Mouse (Mus musculus): ENCODE data around the gene Gtf2h2.
"Not testable (repeated sequence)": the region's sequence is repeated elsewhere in the genome, so short reads cannot be mapped to it uniquely, and the experiment has no call there.

The Gtf2h2 gene

DNA sequence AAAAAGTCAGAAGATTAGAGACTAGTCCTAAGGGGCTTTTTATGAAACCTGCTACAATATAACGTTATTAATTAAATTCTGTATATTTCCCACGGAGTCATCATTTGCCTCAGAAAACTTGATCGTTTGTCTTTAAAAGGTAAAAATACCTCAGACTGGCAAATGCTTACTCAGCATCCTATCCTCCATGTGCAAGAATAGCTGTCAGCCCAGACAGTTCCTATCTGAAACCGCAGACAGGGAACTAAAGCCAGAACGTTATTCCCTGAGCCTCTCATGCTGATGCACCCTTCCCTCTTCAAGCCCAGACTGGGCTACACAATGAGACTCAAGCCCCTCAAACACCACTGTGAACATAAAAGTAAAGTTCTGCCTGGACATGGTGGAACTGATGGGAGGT lies 2.0 kb downstream of the Gtf2h2 start:
- DNase-seq (ENCODE audit: low spot score), result no peak

DNA sequence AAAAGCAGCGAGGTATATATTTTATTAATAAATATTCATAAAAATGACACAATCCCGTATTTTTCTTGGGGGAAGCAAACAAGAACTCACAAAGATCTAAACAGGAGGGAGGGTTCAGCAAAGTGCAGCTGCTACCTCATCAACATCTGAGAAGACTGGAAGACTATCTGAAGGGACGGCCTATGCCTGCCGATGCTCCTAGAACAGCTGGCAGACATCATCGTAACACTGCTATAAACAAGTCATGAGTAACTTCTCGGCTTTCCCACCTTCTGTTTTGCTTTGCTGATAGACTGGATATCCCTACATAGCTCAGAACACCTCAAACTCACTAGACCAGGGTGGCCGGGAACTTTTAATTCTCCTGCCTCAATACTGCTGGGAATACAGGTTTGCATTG lies 8.8 kb downstream of the Gtf2h2 start:
- DNase-seq (ENCODE audit: low spot score), result no peak

- DNase-seq (ENCODE audit: low spot score), result no peak
Observed at GRCm38 (mm10) chr13:100463527-100464222, 28.7 kb downstream of the Gtf2h2 start.

DNA sequence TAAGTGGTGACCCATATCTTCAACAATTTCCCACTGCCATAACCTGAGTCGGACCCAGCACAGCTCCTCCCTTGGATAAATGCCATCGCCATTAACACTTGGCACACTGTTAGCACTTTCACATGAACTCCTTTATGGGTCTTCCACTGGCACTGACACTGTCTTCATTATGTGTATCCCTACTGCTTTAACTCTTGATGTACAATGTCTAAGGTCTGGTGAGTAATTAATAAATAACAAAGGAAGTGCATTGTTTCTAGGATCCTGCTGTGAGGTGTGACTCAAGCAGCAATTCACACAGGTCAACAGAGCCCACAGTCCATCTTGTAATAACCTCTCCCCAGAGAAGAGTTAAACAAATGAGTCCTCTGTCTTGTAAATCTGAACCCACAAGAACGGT lies 31.0 kb downstream of the Gtf2h2 start:
- no peak for DNase-seq (ENCODE audit: low spot score)

DNA sequence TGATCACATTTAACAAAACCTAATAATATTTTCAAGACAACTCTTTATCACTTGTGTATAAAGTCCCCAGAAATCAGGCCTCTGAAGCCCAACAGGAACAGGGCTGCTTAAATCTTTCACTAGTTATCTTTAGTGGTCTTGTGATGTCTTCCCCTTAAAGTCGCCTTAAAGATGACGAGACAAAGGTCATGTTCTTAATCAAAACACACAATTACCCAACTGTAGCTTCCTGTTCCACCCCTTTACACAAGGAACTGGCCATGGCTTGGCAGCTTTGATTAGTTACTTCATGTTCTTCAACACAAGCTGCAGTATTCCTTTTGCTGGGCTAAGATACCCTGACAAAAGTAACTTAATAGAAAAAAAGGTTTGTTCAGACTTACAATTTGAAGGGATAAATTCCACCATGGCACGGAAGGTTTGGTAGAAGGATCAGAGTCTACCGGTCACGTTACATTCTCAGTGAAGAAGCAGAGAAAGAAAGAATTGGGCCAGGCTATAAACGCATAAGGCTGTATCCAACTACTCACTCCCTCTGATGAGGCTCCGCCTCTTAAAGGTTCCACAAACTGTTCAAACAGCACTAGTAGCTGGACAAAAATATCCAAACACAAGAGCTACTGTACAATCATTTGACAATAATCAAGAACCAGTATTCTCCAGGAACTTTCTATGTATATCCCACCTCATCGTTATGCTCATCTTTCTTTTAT lies 39.8 kb downstream of the Gtf2h2 start, which contains the start of gene Naip1:
TSS of gene Naip1 (minus strand) at position 455 of the 713 bp plus-strand sequence.
- DNase-seq (ENCODE audit: low spot score), result not testable (repeated sequence)

GRCm38 (mm10) chr13:100449495-100449894 lies 42.9 kb downstream of the Gtf2h2 start:
- no peak for DNase-seq (ENCODE audit: low spot score)

GRCm38 (mm10) chr13:100440116-100440515 lies 52.3 kb downstream of the Gtf2h2 start:
- no peak for DNase-seq (ENCODE audit: low spot score)

- no peak for DNase-seq (ENCODE audit: low spot score)
Observed at GRCm38 (mm10) chr13:100438701-100439100, 53.7 kb downstream of the Gtf2h2 start.

DNA sequence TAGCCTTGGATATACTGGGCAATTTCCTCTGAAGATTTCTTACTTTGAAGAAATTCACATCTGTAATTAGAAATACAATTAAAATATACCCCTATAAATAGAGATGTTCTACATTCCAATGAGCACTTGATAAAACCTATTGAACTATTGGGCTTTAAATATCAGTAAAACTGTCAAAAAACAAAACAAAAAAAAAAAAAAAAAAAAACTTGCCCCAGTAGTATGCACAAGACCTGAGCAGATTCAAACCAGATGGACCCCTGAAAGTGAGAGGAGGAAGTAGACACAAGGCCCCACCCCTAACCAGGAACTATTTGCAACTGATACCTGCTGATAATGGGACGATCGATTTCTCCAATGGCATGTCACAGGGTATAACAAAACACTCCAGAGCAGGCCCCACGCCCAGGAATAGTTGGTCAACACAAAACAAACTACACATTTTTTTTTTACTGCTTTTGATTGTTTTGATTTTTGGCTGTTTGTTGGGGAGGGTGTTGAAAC lies 55.0 kb downstream of the Gtf2h2 start:
- no peak for DNase-seq (ENCODE audit: low spot score)

DNA sequence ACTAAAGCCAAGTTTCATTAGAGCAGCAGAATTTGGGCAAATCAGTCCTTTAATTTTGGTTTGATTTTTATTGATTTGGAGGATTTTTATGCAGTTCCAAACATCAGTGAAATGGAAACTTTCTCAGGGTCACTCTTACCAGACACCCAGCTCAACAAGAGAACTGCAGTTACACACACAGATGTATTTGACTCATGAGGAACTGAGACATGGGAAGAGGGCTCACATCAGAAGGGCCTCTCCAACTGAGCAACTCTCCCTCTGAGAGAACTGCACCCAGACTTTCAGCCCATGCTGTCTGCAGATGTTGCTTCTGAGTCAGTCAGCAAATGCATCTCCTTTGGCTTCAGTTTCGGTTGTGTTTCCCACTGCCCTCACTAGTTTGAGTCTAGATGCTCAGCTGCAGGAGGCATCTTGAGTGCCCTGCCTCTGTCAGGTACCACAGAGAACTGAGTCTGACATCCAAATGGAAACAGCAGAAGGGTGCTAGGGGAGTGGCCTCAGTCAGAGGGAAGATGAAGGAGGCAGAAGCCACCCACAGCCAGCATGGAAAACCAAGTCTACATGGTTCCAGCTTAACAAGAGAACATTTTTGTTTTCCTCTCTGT lies 55.7 kb downstream of the Gtf2h2 start:
- not testable (repeated sequence) for DNase-seq (ENCODE audit: low spot score)

GRCm38 (mm10) chr13:100419958-100420357 lies 72.4 kb downstream of the Gtf2h2 start:
- not testable (repeated sequence) for DNase-seq (ENCODE audit: low spot score)

GRCm38 (mm10) chr13:100414428-100414827 lies 78.0 kb downstream of the Gtf2h2 start:
- DNase-seq (ENCODE audit: low spot score), result no peak
